Mouse (Mus musculus) spleen, adult 12 weeks (tissue): ENCODE data around the gene Eea1.

ENCODE experiments used
- DNase-seq: peaks from one replicate; pipeline ENCODE4 v3.0.0; 2022; ENCODE audit warnings: low spot score

Eea1 gene

DNA sequence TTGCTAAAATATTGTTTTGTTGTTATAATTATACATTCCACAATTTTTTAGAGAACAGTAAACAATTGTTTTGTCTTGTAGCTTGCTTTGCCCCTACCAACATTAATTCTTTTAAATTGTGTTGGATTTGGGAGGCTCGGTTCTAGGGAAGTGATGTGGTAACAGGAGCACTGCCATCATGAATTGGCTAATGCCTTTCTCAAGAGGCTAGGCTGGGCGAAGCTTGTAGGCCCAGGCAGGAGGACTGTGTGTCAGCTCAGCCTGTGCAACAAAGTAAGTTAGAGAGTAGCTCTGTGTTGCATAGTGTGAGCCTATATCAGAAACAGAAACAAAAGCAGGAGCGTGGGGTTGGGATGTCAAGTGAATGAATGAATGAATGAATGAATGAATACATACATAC lies 9.0 kb downstream of the Eea1 start:
- no peak for DNase-seq

DNA sequence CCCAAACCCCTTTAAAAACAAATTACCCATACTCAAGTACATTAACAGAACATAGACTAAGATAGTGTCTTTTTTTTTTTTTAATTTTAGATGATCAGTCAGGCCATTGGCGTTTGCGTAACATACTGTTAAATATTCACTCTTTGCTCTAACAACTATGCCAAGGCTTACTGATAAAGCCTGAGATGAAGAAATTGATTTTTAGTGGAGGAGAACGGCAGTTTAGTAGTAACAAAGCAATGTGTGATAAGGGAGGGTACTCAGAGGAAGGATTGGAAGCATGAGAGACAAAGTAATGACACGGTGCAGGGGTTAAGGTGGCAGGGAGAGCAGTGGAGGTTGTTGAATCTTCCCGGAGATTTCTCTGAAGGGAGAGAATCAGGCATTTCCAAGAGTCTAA lies 9.7 kb downstream of the Eea1 start:
- no peak for DNase-seq

DNA sequence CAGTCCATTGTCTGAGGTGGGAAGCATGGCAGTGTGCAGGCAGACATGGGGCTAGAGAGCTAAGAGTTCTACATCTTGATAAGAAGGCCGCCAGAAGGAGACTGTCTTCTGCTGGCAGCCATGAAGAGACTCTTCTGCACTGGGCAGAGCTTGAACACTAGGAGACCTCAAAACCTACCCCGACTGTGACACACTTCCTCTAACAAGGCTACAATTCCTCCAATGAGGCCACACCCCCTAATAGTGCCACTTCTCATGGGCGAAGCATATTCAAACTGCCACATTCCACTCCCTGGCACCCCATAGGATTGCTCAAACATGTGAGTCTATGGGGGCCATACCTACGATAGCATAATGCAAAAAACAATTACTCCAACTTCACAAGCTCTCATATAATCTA lies 10.3 kb downstream of the Eea1 start:
- DNase-seq, result no peak

DNA sequence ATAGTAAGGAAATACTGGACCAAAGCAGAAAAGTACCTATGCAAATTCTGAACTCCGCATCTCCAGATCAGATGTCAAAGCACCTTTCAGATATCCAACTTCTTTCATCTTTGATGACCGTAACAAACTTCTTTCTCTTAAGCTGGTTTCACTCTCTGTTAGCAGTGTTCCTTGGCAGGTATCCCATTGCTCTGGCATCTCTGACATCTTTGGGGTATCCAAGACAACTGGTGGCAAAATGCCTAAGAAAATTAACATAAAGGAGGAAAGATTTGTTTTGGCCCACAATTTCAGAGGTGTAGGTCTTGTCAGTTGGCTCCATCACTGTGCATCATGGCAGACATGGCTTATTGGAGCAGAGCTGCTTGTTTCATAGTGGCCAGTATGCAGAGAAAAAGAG lies 10.9 kb downstream of the Eea1 start:
- DNase-seq, result no peak

DNA sequence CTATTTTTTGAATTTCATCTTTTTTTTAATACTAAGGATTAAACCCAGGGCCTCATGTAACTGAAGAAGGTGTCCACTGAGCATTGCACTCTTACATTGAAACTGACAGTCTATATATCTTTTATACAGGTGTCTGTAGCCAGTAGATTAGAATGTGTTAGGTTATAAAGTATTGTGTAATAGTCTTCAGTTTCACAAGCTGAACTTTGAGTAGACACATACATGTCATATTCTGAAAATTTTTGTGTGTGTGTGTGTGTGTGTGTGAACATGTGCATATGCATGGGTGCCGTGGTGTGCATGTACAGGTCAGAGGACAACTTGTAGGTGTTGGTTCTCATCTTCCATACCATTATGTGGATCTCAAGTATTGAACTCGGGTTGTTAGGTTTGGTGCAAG lies 16.2 kb downstream of the Eea1 start:
- DNase-seq, result no peak

DNA sequence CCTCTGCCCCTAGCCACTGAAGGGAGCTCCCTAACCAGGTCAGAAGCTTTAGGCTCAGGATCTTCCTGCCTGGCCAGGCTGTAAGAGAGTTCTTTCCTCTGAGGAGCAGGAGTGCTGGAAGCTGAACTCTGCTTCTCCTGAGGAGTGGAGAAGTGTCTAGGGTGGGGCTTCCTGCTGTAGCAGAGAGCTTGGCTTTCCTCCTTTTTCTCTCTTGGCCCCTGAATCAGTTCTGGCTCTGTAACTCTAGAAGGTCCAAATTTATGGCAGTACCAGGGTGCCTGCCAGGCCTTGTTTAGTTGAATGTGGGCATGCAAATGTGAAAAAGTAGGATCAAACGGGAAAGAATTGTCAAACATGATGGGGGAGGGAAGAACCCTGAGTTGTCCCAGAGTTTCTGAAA lies 17.1 kb downstream of the Eea1 start:
- DNase-seq, result no peak

DNA sequence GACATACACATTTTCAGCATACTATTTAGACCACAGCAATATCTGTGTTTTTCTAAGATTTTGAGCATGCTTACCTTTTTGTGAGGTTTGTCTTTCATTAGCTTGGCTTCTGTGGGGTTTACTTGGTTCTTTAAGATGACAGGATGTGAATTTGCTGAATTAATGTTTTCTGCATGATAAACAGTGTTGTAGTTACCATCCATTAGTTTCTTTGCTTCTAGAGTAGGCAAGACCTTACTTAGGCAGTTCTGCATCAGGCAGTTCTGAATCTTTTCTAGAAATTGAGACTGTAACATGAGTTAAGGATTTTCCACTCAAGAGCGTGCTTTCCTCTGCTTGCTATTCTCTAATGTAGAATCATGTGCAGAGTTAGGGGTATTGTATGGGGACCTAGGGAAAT lies 24.2 kb downstream of the Eea1 start:
- DNase-seq, result no peak

DNA sequence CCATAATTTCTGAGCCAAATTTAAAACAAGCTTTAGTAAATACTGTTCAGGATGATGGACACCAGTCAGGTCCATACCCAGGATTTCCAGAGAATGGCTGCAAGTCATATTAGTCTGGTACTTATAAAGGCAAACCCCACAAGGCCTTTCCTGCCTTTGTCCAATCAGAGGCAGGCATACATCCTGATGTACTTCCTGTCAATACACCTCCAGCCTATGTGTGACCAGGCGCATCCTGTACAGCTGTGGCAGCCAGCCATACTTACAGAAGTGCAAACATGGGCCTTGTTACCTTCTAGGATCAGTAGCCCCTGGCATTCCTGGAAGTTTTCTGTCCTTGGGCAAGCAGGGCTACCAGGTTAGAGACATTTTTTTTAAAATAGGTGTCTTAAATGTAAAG lies 29.2 kb downstream of the Eea1 start:
- DNase-seq, result no peak

DNA sequence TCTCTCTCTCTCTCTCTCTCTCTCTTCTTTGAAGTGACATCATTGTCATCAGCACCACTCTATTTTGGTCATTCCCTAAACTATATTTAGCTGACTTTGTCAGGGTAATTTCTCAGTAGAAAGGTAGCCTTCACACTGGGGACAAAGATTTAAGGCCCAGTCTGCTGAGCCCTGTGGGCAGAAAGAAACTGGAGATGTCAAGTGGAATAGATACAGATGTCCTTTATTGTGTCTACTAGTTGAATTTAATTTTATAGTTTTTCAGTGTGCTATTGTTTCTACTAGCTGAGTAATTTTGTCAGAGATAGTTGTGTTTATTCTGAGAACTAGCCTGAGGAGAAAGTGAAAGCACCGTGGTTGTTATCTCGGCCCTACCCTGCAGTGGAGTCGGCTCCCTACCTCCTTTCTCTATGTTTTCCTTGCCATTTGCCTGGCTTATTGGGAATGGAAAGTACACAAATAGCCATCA lies 30.3 kb downstream of the Eea1 start:
- no peak for DNase-seq

DNA sequence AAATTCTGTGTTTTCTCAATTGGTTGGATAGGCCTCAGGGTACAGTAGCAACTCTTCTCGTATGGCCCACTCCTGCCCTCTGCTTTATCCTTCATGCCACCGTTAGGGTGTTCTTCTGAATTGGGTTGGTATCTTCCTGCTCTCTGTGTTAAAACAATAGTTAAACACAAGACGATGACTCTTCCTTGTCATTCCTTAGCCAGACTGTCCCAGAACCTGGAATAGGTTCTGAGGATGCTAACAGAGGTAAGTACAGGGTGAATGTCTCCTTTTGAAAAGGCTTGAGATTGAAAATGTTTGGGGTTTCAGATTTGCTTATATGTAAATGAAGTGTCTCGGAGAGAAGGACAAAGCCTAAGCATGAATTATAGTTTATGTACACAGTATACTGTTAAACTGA lies 30.9 kb downstream of the Eea1 start:
- DNase-seq, result no peak

DNA sequence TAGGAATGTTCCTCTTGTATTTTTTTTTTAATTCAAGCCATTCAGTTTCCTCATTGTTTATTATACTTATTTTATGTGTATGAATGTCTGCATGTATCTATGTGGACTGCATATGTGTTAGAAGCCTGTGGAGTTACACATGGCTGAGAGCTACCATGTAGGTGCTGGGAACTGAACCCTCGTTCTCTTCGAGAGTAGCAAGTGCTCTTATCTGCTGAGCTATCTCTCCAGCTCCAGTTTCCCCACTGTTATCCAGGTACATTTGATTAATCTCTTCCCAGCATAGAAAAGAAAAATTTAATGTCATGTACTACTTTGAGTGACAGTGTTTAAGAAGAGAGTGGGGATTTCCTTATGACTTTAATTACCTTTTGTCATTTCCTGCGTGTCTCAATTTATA lies 31.5 kb downstream of the Eea1 start:
- DNase-seq, result no peak

DNA sequence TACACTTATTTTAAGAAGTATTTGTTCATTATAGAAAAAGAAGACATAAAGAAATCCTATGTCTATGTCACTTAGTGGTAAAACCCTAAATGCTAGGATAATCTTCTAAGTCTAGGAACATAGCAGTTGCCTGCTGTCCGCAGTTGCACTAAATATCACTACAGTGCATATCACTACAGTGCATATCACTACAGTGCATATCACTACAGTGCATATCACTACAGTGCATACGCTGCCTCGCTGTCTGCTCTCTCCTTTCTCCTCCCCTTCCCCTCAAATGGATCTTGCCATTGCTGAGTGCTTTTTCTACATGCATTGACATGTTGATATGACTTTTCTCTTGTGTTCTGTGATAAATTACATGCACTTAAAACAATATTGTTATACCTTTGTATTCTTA lies 34.0 kb downstream of the Eea1 start:
- DNase-seq, result no peak

DNA sequence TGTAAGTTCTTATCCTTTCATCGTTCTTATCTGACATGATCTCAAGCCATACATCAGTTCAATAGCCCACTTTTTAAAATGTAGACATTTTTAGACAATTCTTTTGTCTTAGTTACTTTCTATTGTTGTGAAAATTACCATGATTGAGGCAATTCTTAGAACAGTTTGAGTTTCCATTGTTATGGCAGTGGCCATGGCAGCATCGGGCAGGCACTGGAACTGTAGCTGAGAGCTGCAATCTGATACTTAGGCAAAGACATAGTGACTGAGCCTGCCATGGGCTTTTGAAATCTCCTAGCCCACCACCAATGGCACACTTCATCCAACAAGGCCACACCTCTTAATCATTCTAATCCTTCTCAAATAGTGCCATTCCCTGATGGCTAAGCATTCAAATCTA lies 36.3 kb downstream of the Eea1 start:
- DNase-seq, result no peak

DNA sequence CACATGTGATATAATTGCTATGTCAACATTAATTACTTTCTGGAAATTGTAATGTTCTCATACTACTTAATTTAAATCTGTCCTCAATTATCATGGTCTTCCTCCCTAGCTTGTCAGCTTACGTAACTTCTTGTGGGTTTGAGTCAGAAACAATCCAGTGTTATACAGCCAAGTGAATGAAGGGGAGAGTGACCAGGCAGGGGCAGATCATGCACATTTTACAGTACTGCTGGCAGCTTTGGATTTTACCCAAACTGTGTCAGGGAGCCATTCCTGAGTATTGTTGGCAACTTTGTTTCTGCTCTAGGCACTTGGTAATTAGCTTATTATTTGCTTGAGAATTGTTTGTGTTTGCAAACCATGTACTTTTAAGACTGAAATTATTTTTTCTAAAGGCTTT lies 49.3 kb downstream of the Eea1 start:
- no peak for DNase-seq

DNA sequence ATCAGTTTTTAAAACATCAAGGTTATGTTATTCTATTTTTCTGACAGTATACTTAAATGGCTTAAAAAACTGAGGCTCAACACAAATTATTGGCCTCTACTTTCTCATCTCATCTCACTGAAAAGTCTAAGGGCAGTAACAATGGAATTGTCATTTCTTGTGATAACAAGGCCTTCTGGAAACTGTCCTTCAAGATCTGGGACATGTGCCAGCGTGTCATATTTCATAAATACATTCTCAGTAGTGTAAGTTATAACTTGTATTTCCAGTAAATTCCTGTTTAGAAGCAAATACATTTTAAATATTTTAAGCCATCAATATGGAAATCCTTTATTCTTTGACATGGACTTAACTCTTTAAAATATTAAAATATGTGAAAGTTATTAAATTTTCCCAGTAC lies 50.7 kb downstream of the Eea1 start:
- no peak for DNase-seq

DNA sequence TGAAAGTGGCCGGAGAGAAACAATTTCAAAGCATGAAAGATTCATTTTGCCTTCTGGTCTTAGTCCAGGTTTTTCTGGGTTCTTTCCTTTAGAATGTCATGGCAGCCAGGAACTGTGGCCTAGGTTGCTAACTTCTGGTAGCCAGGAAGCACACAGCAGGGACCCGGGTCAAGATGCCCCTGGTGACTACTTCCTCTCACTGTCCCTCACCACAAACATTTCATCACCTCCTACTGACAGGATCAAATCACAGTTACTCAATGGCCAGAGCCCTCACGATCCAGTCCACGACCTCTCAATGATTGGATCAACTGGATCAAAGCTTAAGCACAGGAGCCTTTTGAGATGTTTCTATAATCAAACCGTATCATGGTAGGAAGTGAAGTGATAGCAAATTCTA lies 60.5 kb downstream of the Eea1 start:
- DNase-seq, result no peak

DNA sequence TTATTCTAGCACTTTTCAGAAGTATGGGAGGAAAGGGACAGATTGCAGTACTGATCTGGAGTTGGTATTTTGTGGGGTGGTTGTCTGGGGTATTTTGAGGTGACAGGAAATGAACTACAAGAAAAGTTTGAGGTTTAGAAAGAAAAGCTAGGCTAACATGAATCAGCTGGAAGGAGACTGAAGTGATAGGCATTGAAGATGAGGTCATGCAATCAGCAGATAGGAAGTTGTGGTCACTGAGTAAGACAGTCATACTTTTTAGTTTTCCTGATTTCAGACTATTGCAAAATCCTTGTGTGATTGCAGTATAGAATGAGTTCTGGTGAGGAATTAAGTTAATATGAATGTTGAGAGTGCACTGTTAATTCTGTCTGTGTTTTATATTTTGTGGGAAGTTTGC lies 75.3 kb downstream of the Eea1 start:
- no peak for DNase-seq

DNA sequence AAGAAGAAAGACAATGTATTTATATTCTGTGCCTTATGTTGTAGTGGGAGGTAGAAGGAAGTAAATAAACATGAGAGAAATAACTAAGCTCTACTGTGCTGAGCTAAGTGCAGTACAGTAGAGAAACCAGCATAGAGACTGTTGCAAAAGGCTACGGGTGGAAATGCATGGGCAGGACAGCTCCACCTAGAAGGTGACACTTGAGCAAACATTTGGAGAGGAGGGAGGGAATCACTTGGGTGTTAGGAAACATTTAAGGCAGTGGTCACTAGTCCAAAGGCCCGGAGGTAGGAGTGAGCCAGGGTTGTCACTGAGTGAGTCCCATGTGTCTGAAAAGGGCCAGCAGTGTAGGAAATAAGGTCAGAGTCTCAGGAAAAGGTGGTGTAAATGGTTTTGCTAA lies 77.0 kb downstream of the Eea1 start:
- no peak for DNase-seq

DNA sequence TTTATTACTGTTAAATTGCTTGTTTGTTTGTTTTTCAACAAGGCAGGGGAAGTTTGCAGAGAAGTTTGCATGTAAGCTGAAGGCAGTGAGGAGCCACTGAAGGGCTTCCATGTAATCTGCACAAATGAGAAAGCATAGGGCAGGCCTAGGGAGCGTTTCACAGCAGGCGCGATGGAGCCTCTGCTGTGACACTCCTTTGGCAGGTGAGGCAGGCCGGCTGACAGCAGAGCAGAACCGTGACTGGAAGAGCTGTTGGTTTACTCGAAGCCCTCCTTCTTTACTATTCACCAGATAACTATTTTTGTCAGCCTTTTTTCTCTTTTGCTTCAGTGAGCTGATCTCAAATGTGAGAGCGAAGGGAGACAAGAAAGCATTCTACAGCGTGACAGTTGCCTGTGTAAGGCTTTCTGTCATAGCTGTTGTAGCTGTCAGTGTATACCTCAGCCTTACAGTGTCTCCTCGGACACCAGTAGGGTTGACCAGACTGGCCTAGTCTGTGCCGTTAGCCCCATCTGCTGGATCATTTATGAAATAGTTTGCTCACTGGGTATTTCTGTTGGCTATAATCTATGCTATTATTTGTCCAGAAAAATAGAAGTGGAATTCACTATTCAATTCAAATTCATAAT lies 93.0 kb downstream of the Eea1 start:
- DNase-seq, result no peak

DNA sequence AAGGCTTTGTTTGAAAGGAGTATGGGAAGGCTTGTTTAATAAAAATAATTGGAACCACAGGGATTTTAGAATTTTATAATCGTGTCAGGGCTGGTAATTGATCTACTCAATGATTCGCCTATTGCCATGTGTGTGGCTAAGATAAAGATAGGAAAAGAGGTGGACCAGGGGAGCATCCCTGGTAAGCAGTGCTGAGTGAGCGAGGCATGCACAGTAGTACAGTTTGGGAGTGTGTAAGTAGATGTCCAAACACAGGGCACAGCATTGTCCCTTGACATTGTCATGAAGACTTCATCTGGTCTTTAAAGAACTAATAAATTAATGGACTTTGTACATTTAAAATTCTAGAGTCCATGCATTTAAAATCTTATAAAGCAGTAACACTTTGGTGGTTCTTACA lies 93.7 kb downstream of the Eea1 start:
- DNase-seq, result no peak

DNA sequence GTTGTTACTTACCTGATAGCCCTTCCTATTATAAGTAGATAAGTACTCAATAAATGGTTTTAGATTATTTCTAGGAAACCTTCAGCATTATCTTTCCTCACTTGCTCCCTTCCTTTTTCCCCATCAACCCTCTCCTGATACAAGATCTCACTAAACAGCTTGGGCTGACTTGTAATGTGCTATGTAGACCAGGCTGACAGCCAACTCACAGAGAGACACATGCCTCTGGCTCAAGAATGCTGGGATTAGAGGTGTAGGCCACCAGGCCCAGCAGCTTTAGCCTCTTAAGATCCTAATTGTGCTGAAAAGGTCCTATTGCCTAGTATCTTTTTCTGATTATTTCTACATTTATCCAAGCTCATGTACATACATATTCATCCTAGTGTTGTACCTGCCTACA lies 95.5 kb downstream of the Eea1 start:
- no peak for DNase-seq

DNA sequence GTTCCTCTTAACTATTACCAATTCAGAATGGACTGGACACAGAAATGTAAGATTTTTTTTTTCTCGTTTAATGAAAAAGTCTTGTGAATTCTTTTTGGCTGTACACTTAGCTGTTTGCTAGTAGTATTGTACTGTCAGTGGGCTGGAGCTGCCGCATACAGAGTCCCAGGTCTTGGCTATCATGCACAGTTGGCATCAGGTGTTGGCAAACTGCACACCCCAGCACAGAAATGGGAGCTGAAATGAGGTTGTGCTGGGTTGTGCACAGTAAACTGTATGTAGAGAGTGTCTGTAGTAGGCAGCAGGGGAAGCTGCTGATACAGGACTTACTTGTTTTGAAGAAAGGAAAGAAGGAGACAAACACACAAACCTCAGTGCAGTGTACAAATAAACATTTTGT lies 103.8 kb downstream of the Eea1 start:
- DNase-seq, result no peak

DNA sequence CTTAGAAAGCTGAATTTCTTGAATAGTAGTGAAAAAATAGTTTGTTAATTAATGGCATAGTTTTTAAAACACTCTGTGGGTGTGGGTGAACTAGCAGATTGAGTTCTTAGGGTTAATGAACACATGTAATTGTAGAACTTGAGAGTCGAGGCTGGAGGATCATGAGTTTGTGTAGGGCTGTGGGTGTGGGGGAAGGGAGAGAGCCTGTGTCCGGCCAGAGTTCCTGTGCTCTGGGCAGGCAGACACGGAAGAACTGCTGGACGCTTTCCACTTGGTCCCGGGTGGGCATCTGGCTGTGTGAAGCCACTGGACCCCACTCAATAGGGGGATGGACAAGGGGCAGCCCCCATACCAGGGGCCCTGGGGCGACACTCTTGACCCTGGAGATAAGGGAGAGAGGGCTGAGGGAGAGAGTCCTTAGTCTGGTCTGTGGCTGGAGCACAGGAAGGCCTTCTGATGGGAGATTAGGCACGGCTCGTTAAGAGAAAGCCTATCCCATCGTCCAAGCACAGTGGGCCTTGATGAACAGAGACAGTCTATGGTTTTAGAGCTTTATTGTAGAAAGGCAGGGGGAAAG lies 107.6 kb downstream of the Eea1 start:
- DNase-seq, result no peak

DNA sequence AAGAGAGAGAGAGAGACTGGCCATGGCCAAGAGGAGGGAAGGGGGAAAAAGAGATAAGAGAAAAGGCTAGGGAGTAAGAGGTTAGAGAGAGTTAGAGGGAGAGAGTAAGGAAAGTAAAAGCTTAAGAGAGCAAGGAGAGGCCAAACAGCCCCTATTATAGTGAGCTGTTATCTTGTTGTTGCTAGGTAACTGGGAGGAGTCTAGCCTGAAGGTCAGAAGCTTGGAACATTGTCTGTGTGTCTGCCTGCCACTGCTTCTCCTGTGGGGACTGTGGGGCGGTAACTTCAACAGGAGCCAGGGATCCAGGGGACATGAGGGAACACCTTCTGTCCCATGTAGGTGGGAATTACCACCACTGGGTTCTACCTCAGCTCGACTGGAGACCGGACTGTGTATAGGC lies 108.1 kb downstream of the Eea1 start:
- no peak for DNase-seq

DNA sequence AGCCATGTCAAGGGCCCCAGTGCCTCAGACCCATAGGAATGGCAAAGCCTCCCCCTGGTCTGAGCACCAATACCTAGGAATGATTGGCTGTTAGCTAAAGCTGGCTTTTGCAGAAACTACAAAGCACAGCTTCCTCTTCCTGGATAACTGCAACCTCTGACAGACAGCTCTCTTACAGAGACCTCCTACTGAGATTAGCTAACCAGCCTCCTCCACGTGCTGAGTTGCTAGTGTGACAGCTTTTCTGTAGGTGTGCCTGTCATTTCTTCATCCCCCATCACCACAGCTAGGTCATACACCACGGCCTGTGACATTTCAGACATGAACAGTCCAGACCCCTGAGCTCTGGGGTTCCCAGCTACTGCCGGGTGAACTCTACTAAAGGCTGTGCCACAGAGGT lies 126.9 kb downstream of the Eea1 start:
- no peak for DNase-seq
